22 mouse cellular contexts compared by ENCODE assay signal in genomic region chr9:105852015-105852777, GRCm38 (mm10). TPM values are rescaled to one million over a fixed set of nuclear protein-coding genes. Genes with fewer than 3 reads are reported as not detected.
DNase-seq lines count a peak whose midpoint lies in the region; ATAC-seq and TF ChIP-seq lines count a peak whose summit lies in the region.
"Had no signal": no experiment of that assay in that cellular context is flagged by ENCODE, and none has a peak within 500 bp of the region (broad histone marks: within the 10 kb centered on the region; RNA-seq: fewer than 3 reads in every experiment).

No protein-coding gene starts in this region.

- H3K36me3 ChIP-seq in kidney, embryonic 14.5 days (ENCODE audit: control insufficient read depth, insufficient read depth, low read length): no peaks in the 10 kb centered on the region
- no peaks in the 10 kb centered on the region for H3K36me3 ChIP-seq in kidney, adult 2 months (ENCODE audit: control insufficient read depth, insufficient read depth, low read length)
- H3K36me3 ChIP-seq in lung, embryonic 16.5 days (ENCODE audit: control insufficient read depth, insufficient read depth, low read length): no peaks in the 10 kb centered on the region
- no peaks in the 10 kb centered on the region for H3K36me3 ChIP-seq in myocyte (ENCODE audit: control insufficient read depth, insufficient read depth)
- H3K36me3 ChIP-seq: forebrain, embryonic 10.5 days; heart, embryonic 13.5 days; liver, embryonic 15.5 days; midbrain, embryonic 10.5 days had no signal

- no peak overlapping the region for H3K9ac ChIP-seq in kidney, embryonic 14.5 days (ENCODE audit: low read depth, low read length)
- H3K9ac ChIP-seq in lung, embryonic 16.5 days (ENCODE audit: low read length): no peak overlapping the region
- H3K9ac ChIP-seq: heart, embryonic 13.5 days; liver, embryonic 15.5 days had no signal

- no peak for TF ChIP-seq CTCF in gastrocnemius, adult 2 months (IDR thresholded peaks at IDR 0.05)
- TF ChIP-seq CTCF in kidney, adult 2 months (conservative IDR thresholded peaks at IDR 0.05; ENCODE audit: insufficient read depth, insufficient read length, low read depth, low read length): no peak

- H3K27me3 ChIP-seq in kidney, embryonic 14.5 days (ENCODE audit: control insufficient read depth, insufficient read depth, low read length): no peaks in the 10 kb centered on the region
- no peaks in the 10 kb centered on the region for H3K27me3 ChIP-seq in kidney, adult 2 months (replicated peaks; ENCODE audit: control insufficient read depth, insufficient read depth, low read length)
- H3K27me3 ChIP-seq in lung, embryonic 16.5 days (ENCODE audit: control insufficient read depth, insufficient read depth, low read depth, low read length): no peaks in the 10 kb centered on the region
- H3K27me3 ChIP-seq in myocyte (ENCODE audit: control insufficient read depth, insufficient read depth, insufficient read length): no peaks in the 10 kb centered on the region
- H3K27me3 ChIP-seq: liver, embryonic 15.5 days had no signal

- H3K4me3 ChIP-seq in gastrocnemius, adult 2 months: no peak overlapping the region
- no peak overlapping the region for H3K4me3 ChIP-seq in kidney, embryonic 14.5 days (ENCODE audit: low read length)
- no peak overlapping the region for H3K4me3 ChIP-seq in kidney, adult 2 months (ENCODE audit: insufficient read depth, low read depth, low read length)
- H3K4me3 ChIP-seq in lung, embryonic 16.5 days (ENCODE audit: low read length): no peak overlapping the region
- H3K4me3 ChIP-seq in myocyte: no peak overlapping the region
- H3K4me3 ChIP-seq: forebrain, embryonic 10.5 days; heart, embryonic 13.5 days; liver, embryonic 15.5 days; midbrain, embryonic 10.5 days had no signal

- H3K4me1 ChIP-seq in kidney, embryonic 14.5 days (ENCODE audit: control insufficient read depth, insufficient read depth, low read length): no peaks in the 10 kb centered on the region
- H3K4me1 ChIP-seq in kidney, adult 2 months (ENCODE audit: control insufficient read depth, insufficient read depth, low read length): no peaks in the 10 kb centered on the region
- 0 out of 2 replicates have a peak, but pooled peaks cover 2% of the 10 kb centered on the region for H3K4me1 ChIP-seq in lung, embryonic 16.5 days (replicated peaks; ENCODE audit: control insufficient read depth, insufficient read depth, low read length)
- H3K4me1 ChIP-seq: forebrain, embryonic 10.5 days; liver, embryonic 15.5 days; midbrain, embryonic 10.5 days had no signal

- no peak overlapping the region for H3K4me2 ChIP-seq in kidney, embryonic 14.5 days (replicated peaks; ENCODE audit: low read depth, low read length)
- no peak overlapping the region for H3K4me2 ChIP-seq in lung, embryonic 16.5 days (ENCODE audit: low read depth, low read length)
- no peak overlapping the region for H3K4me2 ChIP-seq in myocyte (ENCODE audit: low read depth)
- H3K4me2 ChIP-seq: heart, embryonic 13.5 days; liver, embryonic 15.5 days had no signal

- H3ac ChIP-seq in myocyte (ENCODE audit: control insufficient read depth, insufficient read length): no peak overlapping the region

- H3K27ac ChIP-seq in gastrocnemius, adult 2 months: no peak overlapping the region
- H3K27ac ChIP-seq in kidney, embryonic 14.5 days (ENCODE audit: low read depth, low read length): no peak overlapping the region
- no peak overlapping the region for H3K27ac ChIP-seq in kidney, adult 2 months (ENCODE audit: insufficient read depth, low read depth, low read length)
- H3K27ac ChIP-seq in lung, embryonic 16.5 days (ENCODE audit: low read length): no peak overlapping the region
- H3K27ac ChIP-seq: forebrain, embryonic 10.5 days; heart, embryonic 13.5 days; liver, embryonic 15.5 days; midbrain, embryonic 10.5 days had no signal

- DNase-seq in gastrocnemius, adult 2 months: peak; percentile 31
- DNase-seq in gastrocnemius, adult 18-20 months (ENCODE audit: low spot score): no peak
- DNase-seq in kidney, adult 2 months: no peak
- no peak for DNase-seq in lung, postnatal 36 days
- no peak for DNase-seq in urinary bladder, postnatal 14 days (ENCODE audit: low spot score)
- DNase-seq: adrenal gland, postnatal 25 days; B cell, adult 2 months; cerebellum, adult 18-20 months; cerebellum, postnatal 25 days; kidney, postnatal 36 days; spleen, adult 18-20 months; thymus, postnatal 25 days had no signal

- TF ChIP-seq POLR2A in kidney, adult 2 months (IDR thresholded peaks at IDR 0.05; ENCODE audit: low read depth, low read length): no peak
- TF ChIP-seq POLR2A in myocyte (IDR thresholded peaks at IDR 0.05; ENCODE audit: insufficient read length, low read depth): no peak

- H3K9me3 ChIP-seq in kidney, embryonic 14.5 days (ENCODE audit: control insufficient read depth, low read length): no peaks in the 10 kb centered on the region
- H3K9me3 ChIP-seq in lung, embryonic 16.5 days (ENCODE audit: control insufficient read depth, low read length): no peaks in the 10 kb centered on the region
- H3K9me3 ChIP-seq: forebrain, embryonic 10.5 days; heart, embryonic 13.5 days; liver, embryonic 15.5 days; midbrain, embryonic 10.5 days had no signal

- peak; percentile 52; the same call in 1 of the 2 replicates for ATAC-seq in kidney, embryonic 14.5 days (ENCODE audit: low FRiP score, low TSS enrichment)
- peak; percentile 60 for ATAC-seq in lung, embryonic 16.5 days (ENCODE audit: low read depth)
- ATAC-seq: hindbrain, embryonic 16.5 days; intestine, embryonic 16.5 days had no signal

- 72% methylated on average over 14 of the region's 14 CpGs for WGBS in kidney, embryonic 14.5 days
- 63% methylated on average over 14 of the region's 14 CpGs for WGBS in kidney, adult 2 months
- WGBS in lung, embryonic 16.5 days: 38% methylated on average over 14 of the region's 14 CpGs

- intact Hi-C loops in gastrocnemius, adult 2 months (cut with DNase I): no loop called here

- H3K79me2 ChIP-seq in myocyte (ENCODE audit: control insufficient read depth, insufficient read depth): no peaks in the 10 kb centered on the region

TF ChIP-seq in myocyte, 11 proteins besides CTCF, POLR2A, EP300 and RAD21:
- TF ChIP-seq CEBPB (IDR thresholded peaks at IDR 0.05; ENCODE audit: insufficient read depth, poor library complexity, severe bottlenecking) (no peak), USF1 (IDR thresholded peaks at IDR 0.05; ENCODE audit: low read depth) (peak; percentile 2)

RNA-seq across cellular contexts. Expression of gene Col6a6, which starts 24.2 kb away (rescaled TPM):
- 1 to 10 TPM; 1.5 to 1.9 TPM for total RNA-seq in gastrocnemius, adult 2 months (2021)
- 1 to 10 TPM; 2.0 TPM for total RNA-seq in gastrocnemius, adult 18-20 months (2021)
- 0.64 and 0.83 TPM in 2 replicates for polyA plus RNA-seq in kidney, embryonic 14.5 days (2014; fragmentation: Nextera tagmentation; extraction: Ambion mirVana)
- polyA plus RNA-seq in kidney, adult 2 months (2012; rRNA removed): 0.19 and 0.28 TPM in 2 replicates
- polyA plus RNA-seq in lung, embryonic 16.5 days (2015; fragmentation: Nextera tagmentation; extraction: Ambion mirVana): 1.3 and 1.7 TPM in 2 replicates
- 0.01 TPM for polyA plus RNA-seq in myocyte (2012; fragmentation: generic; extraction: Trizol)
- total RNA-seq: hematopoietic stem cell, adult 5-6 weeks had no signal
